Mouse (Mus musculus) ES-Bruce4 (cell line): ENCODE data around the gene Actr8.

Experiments used
- CTCF ChIP-seq: IDR thresholded peaks from one replicate; pipeline ENCODE4 v1.8.1; 2011; ENCODE audit warnings: low read depth, low read length
- EP300 ChIP-seq: IDR thresholded peaks from 2 replicates; pipeline ENCODE4 v1.6.1; 2011; ENCODE audit warnings: low read depth, low read length; ENCODE audit not compliant: insufficient read depth
- POLR2A ChIP-seq: IDR thresholded peaks from one replicate; pipeline ENCODE4 v1.8.1; 2011; ENCODE audit warnings: low read length; ENCODE audit not compliant: insufficient read depth

- TF ChIP-seq POLR2A (no peak), EP300 (no peak), CTCF (no peak)
These were observed 49.2 kb upstream of the Actr8 start for GRCm38 (mm10) chr14:29928966-29929365.
